Mouse (Mus musculus): Measurements from ENCODE around the gene Ptp4a2.
A peak's percentile ranks its signal among the peaks of the same experiment; 100 is the strongest.
"Not testable (repeated sequence)": the region's sequence is repeated elsewhere in the genome, so short reads cannot be mapped to it uniquely, and the experiment has no call there.

The Ptp4a2 gene

GRCm38 (mm10) chr4:129810798-129811604 is at the start of gene Ptp4a2:
Gene Ptp4a2, plus strand, starts transcription at chr4:129811219.
- peak; percentile 57 for DNase-seq

- DNase-seq = no peak
Measured at GRCm38 (mm10) chr4:129761606-129762005, 49.4 kb upstream of the Ptp4a2 start.

- DNase-seq = not testable (repeated sequence)
Measured at GRCm38 (mm10) chr4:129762496-129762895, 48.5 kb upstream of the Ptp4a2 start.

- no peak for DNase-seq
Measured at GRCm38 (mm10) chr4:129765351-129765750, 45.7 kb upstream of the Ptp4a2 start.

GRCm38 (mm10) chr4:129767782-129768181 is 43.2 kb upstream of the Ptp4a2 start:
- DNase-seq = no peak

- not testable (repeated sequence) for DNase-seq
Measured at GRCm38 (mm10) chr4:129768742-129769141, 42.3 kb upstream of the Ptp4a2 start.

- DNase-seq = no peak
Measured at GRCm38 (mm10) chr4:129770600-129770999, 40.4 kb upstream of the Ptp4a2 start.

GRCm38 (mm10) chr4:129771314-129771671 is 39.7 kb upstream of the Ptp4a2 start:
- DNase-seq = no peak

GRCm38 (mm10) chr4:129771672-129772521 is 39.1 kb upstream of the Ptp4a2 start:
- peak; percentile 78 for DNase-seq

- peak; percentile 26 for DNase-seq
Measured at GRCm38 (mm10) chr4:129781881-129782675, 28.9 kb upstream of the Ptp4a2 start.

GRCm38 (mm10) chr4:129782857-129783331 is 28.1 kb upstream of the Ptp4a2 start:
- peak; percentile 36 for DNase-seq

GRCm38 (mm10) chr4:129783506-129783905 is 27.5 kb upstream of the Ptp4a2 start:
- DNase-seq = no peak

GRCm38 (mm10) chr4:129785178-129785577 is 25.8 kb upstream of the Ptp4a2 start:
- peak; percentile 87 for DNase-seq

- DNase-seq = no peak
Measured at GRCm38 (mm10) chr4:129788693-129789092, 22.3 kb upstream of the Ptp4a2 start.

- DNase-seq = no peak
Measured at GRCm38 (mm10) chr4:129789635-129790034, 21.4 kb upstream of the Ptp4a2 start.

GRCm38 (mm10) chr4:129790475-129790874 is 20.5 kb upstream of the Ptp4a2 start:
- no peak for DNase-seq

- DNase-seq = no peak
Measured at GRCm38 (mm10) chr4:129791399-129791798, 19.6 kb upstream of the Ptp4a2 start.

- DNase-seq = no peak
Measured at GRCm38 (mm10) chr4:129792666-129793202, 18.3 kb upstream of the Ptp4a2 start.

- DNase-seq = no peak
Measured at GRCm38 (mm10) chr4:129793713-129794329, 17.2 kb upstream of the Ptp4a2 start.

GRCm38 (mm10) chr4:129795151-129795860 is 15.7 kb upstream of the Ptp4a2 start:
- DNase-seq = peak; percentile 80

GRCm38 (mm10) chr4:129795861-129796260 is 15.2 kb upstream of the Ptp4a2 start:
- DNase-seq = no peak

Data from embryo, embryonic 11 days (tissue).